Mouse (Mus musculus) neural tube, embryonic 13.5 days (tissue): ENCODE measurements around the gene Cdh16. TPM values are rescaled to one million over a fixed set of nuclear protein-coding genes. Genes with fewer than 3 reads are reported as not detected.

Experiments
- ATAC-seq: fragments of 200-750 bp; cut with Nextera tagmentation; 2 replicates; pipeline ENCODE4 v1.8.0; 2017; ENCODE audit warnings: low read depth, mild to moderate bottlenecking, moderate TSS enrichment, moderate library complexity
- H3K27ac ChIP-seq: fragments of 300-500 bp; sonication (generic); replicated peaks from 2 replicates; pipeline ENCODE4 v1.5.1; 2015; ENCODE audit warnings: moderate library complexity, mild to moderate bottlenecking, inconsistent platforms
- H3K27me3 ChIP-seq: fragments of 300-500 bp; sonication (generic); 2 replicates; pipeline ENCODE4 v1.6.1; 2015; ENCODE audit warnings: mild to moderate bottlenecking, inconsistent platforms
- H3K36me3 ChIP-seq: fragments of 300-500 bp; sonication (generic); 2 replicates; pipeline ENCODE4 v1.6.1; 2015; ENCODE audit warnings: mild to moderate bottlenecking, inconsistent platforms
- H3K4me1 ChIP-seq: fragments of 300-500 bp; sonication (generic); replicated peaks from 2 replicates; pipeline ENCODE4 v1.6.1; 2015; ENCODE audit warnings: inconsistent platforms
- H3K4me2 ChIP-seq: fragments of 300-500 bp; sonication (generic); 2 replicates; pipeline ENCODE4 v1.6.1; 2015; ENCODE audit warnings: inconsistent platforms, mild to moderate bottlenecking, moderate library complexity
- H3K4me3 ChIP-seq: fragments of 300-500 bp; sonication (generic); 2 replicates; pipeline ENCODE4 v1.5.1; 2015; ENCODE audit warnings: mild to moderate bottlenecking, inconsistent platforms
- H3K9ac ChIP-seq: fragments of 300-500 bp; sonication (generic); 2 replicates; pipeline ENCODE4 v1.6.1; 2015; ENCODE audit warnings: moderate library complexity, mild to moderate bottlenecking, inconsistent platforms
- H3K9me3 ChIP-seq: fragments of 300-500 bp; sonication (generic); 2 replicates; pipeline ENCODE4 v1.6.1; 2016; ENCODE audit warnings: inconsistent platforms
- WGBS: fragments of 180-500 bp; shearing (Covaris S2); methylation state at CpG from one replicate; pipeline ENCODE4 v1.1.7; 2015; 5-methylcytosine and 5-hydroxymethylcytosine counted together
- polyA plus RNA-seq: library from polyadenylated mRNA; unstranded; fragments of >200 nt; fragmentation: Nextera tagmentation; extraction: Ambion mirVana; gene quantifications from 2 replicates; pipeline ENCODE4 v1.2.1, GENCODE M21; 2015

Gene Cdh16
- polyA plus RNA-seq, 1 experiment from 2014 or later: 0.45 TPM

DNA sequence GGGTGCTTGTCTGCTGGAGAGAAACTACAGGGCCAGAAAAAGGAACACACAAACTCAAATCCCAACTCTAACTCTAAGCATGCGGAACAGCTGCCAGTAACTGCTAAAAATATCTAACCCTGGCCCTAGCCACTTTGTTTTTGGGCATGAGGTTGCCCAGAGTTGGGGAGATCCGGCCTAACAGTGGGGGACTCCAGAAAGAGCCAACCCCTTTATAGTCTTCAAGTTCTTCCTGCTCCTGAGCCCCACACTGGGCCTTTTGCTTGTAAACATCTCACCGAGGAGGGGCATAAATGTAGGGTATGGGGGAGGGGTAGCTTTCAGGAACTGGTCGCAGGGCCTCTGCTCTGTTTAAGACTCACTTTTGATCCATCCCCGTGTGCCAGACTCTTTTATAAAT is 7.8 kb upstream of the Cdh16 start:
- H3K36me3 ChIP-seq: peaks cover 14% of the 10 kb centered on the region
- WGBS: 25% methylated on average over 5 of the region's 5 CpGs
- H3K4me1 ChIP-seq: peaks cover 15% of the 10 kb centered on the region
- no peak overlapping the region for H3K4me2 ChIP-seq
- peak; percentile 13; the same call in 1 of the 2 replicates for ATAC-seq
- H3K27me3 ChIP-seq: peaks cover 35% of the 10 kb centered on the region
- no peak overlapping the region for H3K9ac ChIP-seq
- no peak overlapping the region for H3K27ac ChIP-seq
- H3K9me3 ChIP-seq: no peaks in the 10 kb centered on the region
- H3K4me3 ChIP-seq: no peak overlapping the region

DNA sequence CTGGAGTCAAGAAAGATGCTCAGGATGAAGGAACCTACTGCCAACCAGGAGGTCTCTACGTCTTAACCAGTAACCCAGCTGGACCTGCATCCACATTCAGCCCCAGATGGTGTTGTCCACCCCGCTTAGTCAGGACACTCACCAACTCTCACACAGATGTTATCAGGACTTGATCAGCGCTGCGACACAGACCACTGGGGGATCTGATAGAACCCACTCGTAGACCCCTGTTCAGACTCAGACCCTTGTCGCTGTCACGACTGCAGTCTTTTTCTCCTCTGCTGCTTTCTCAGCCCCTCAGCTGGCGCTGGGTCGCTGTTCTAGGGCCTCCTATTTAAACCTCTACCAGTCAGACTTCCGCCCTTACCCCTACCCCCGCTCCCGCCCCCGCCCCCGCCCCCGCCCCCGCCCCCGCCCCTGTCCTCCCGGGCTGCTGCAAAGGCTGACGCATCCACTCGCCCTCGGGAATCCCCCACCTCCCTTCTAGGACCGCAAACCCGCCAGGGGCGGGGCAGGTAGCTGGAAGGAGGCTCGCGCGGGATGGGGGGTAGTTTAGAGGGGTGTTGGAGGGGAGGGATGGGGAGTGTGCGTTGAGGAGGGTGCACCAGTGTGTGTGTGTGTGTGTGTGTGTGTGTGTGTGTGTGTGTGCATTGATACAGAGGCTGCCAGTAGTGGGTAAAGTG is 6.9 kb upstream of the Cdh16 start, which contains the start of gene Rrad:
Gene Rrad, minus strand, starts transcription at position 347 of the 683 bp plus-strand sequence.
- peak; percentile 71 for ATAC-seq

DNA sequence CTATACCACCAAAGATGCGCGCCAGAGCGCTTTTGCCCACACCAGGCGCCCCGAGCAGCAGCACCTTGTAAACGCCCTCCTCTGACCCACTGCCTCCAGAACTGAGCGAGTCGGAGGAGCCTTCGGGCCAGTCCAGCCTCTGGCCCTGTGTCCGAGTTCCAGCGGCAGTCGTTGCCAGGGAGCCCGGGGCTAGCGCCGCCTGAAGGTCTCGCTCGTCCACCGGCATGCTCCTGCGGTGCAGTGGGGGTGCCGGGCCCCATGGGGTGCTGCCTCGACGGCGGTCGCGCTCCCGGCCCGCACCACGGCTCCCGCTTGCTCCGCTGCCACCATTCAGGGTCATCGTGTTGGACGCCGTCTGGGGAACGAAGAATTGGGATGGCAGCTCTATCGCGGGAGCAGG is 6.4 kb upstream of the Cdh16 start:
- Histone ChIP-seq H3K4me3 (peak overlapping the region; percentile 34), H3K27me3 (peaks cover 35% of the 10 kb centered on the region), H3K9me3 (no peaks in the 10 kb centered on the region), H3K9ac (peak overlapping the region; percentile 63), H3K4me2 (peak overlapping the region; percentile 62), H3K27ac (no peak overlapping the region), H3K36me3 (peaks cover 7% of the 10 kb centered on the region), H3K4me1 (peaks cover 15% of the 10 kb centered on the region)
- no peak for ATAC-seq
- 1% methylated on average over 35 of the region's 36 CpGs for WGBS

More for the DNA sequence above, 6.9 kb upstream of the Cdh16 start, which contains the start of gene Rrad:
- H3K36me3 ChIP-seq: peaks cover 12% of the 10 kb centered on the region
- peak within 1 kb of the TSS; percentile 62 for H3K4me2 ChIP-seq
- WGBS: under 1% methylated on average over 27 of the region's 28 CpGs
- H3K27me3 ChIP-seq: peaks cover 35% of the 10 kb centered on the region
- H3K4me3 ChIP-seq: peak within 1 kb of the TSS; percentile 34
- no peak within 1 kb of the TSS for H3K27ac ChIP-seq
- H3K9ac ChIP-seq: peak within 1 kb of the TSS; percentile 63
- no peaks in the 10 kb centered on the region for H3K9me3 ChIP-seq
- peaks cover 15% of the 10 kb centered on the region for H3K4me1 ChIP-seq

DNA sequence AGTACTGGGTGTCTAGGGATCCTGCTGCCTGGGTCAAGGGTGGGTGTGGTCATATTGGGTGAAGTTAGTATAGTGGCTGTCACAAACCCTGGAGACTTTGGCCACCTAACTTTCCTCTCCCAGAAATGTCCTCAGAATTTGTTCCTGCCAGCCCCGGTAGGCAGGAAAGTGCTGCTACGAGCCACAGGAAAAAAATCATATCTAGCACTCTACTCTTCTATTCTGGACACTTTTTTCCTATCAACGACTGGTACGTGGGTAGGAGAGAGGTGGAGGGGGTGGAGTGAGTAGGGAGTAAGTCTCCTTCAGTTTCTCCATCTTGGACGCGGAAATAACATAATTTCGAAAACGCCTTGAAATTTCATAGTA is 5.9 kb upstream of the Cdh16 start:
- no peak overlapping the region for H3K27ac ChIP-seq
- 0 out of 2 replicates have a peak, but pooled peaks cover 2% of the 10 kb centered on the region for H3K36me3 ChIP-seq
- H3K4me1 ChIP-seq: peaks cover 15% of the 10 kb centered on the region
- ATAC-seq: no peak
- peaks cover 35% of the 10 kb centered on the region for H3K27me3 ChIP-seq
- no peaks in the 10 kb centered on the region for H3K9me3 ChIP-seq
- WGBS: 39% methylated on average over 8 of the region's 8 CpGs
- H3K4me3 ChIP-seq: peak overlapping the region; percentile 34
- H3K9ac ChIP-seq: no peak overlapping the region
- peak overlapping the region; percentile 62 for H3K4me2 ChIP-seq

DNA sequence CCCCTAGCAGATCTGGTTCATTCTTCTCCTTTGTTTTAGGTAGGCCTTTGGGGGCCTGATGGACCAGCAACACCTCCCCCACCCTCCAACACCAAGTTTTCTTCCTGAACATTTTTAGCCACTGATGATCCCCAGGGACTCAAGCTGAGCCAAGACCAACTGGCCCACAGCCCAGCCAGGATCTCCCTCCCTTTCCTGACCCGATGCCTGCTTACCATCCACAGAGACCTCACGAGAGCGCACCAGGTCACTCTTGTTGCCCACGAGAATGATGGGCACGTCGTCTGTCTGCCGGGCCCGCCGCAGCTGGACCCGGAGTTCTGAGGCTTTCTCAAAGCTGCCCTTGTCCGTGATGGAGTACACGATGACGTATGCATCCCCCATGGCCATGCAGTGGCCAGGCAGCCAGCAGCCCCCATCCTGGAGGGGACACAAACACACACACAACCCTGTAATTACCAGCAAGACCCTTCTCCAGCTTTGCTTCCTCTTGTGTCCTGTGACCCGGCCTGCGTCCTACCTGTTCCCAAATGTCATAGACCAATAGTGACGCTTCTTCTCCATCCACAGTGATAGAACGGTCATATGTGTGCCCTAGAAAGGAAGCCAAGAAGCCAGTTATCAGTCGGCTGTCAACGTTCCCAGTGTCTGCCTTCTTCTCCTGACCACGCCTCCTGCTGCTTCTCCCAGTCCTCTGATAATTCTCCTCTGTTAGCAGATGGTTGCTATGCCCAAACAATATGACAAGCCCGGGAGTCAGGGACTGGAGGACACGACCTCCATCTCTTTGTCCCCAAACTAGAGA is 5.3 kb upstream of the Cdh16 start:
- no peak for ATAC-seq
- no peaks in the 10 kb centered on the region for H3K9me3 ChIP-seq
- no peaks in the 10 kb centered on the region for H3K36me3 ChIP-seq
- no peak overlapping the region for H3K4me3 ChIP-seq
- no peak overlapping the region for H3K27ac ChIP-seq
- peaks cover 15% of the 10 kb centered on the region for H3K4me1 ChIP-seq
- peaks cover 35% of the 10 kb centered on the region for H3K27me3 ChIP-seq
- 74% methylated on average over 22 of the region's 22 CpGs for WGBS
- H3K9ac ChIP-seq: no peak overlapping the region
- no peak overlapping the region; the same call in 1 of the 2 replicates for H3K4me2 ChIP-seq

DNA sequence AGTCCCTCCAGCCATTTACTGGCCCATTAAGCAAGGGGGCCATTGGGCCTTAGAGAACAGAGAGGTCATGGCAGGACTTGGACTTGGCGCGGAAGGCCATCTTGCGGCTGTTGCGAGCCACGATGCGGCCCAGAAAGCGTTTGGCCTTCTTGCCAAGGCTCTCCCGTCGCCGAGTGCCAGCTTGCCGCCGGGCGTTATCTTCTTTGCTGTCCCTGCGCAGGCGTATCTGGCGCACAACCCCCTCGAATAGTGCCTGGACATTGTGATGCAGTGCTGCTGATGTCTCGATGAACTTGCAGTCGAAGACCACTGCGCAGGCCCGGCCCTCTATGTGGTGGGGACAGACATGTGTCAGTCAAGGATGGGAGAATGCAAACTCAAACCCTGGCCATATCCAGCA is 4.2 kb upstream of the Cdh16 start:
- WGBS: 95% methylated on average over 21 of the region's 21 CpGs
- Histone ChIP-seq H3K4me3 (no peak overlapping the region), H3K9ac (no peak overlapping the region), H3K9me3 (no peaks in the 10 kb centered on the region), H3K4me2 (no peak overlapping the region), H3K4me1 (peaks cover 15% of the 10 kb centered on the region), H3K27ac (no peak overlapping the region), H3K36me3 (no peaks in the 10 kb centered on the region), H3K27me3 (peaks cover 35% of the 10 kb centered on the region)
- no peak for ATAC-seq

DNA sequence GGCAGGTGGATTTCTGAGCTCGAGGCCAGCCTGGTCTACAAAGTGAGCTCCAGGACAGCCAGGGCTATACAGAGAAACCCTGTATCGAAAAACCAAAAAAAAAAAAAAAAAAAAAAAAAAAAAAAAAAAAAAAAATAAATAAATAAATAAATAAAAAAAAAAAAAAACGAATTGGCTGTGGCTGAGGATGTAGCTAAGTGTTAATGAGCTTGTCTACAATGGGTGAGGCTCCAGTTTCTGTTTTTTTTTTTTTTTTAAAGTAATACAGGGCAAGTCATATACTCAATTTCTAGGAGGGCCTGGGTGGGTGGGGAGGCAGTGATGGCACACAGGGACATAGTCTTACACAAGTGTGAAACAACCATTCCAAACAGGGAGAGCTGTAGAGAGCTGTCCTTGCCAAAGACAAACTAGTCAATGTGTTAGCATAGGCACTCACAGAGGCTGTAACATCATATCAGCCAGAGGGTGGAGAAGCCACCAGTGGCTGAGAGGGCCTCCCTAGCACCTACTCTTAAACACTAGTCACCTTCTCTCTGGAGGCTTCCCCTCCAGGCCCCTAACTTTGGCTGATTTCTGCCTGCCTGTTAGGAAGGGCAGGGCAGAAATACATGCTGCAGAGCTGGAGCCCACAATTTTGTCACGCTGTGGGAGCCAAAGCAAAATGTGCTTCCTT is 3.0 kb upstream of the Cdh16 start:
- no peaks in the 10 kb centered on the region for H3K36me3 ChIP-seq
- H3K27me3 ChIP-seq: peaks cover 34% of the 10 kb centered on the region
- peaks cover 15% of the 10 kb centered on the region for H3K4me1 ChIP-seq
- H3K9me3 ChIP-seq: no peaks in the 10 kb centered on the region
- no peak overlapping the region for H3K4me2 ChIP-seq
- no peak overlapping the region for H3K27ac ChIP-seq
- H3K9ac ChIP-seq: no peak overlapping the region
- ATAC-seq: no peak
- WGBS: 63% methylated on average over 4 of the region's 4 CpGs
- no peak overlapping the region for H3K4me3 ChIP-seq

DNA sequence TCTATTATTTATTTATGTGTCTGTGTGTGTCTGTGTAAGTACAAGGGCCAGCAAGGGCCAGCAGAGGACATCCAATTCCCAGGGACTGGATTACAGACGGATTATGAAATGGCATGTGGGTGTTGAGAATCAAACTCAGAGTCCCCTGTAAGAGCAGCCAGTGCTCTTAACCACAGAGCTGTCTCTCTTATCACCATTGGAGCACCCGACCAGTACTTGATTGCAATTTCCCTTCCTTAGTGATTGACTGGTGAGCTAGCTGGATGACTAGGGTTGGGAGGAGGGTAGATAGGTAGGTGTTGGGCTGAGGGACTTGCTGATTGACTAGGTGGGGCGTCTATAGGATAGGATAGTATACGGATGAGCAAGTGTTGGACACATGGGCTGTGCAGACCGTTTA is 3.4 kb downstream of the Cdh16 start:
- H3K4me2 ChIP-seq: no peak overlapping the region
- WGBS: 80% methylated on average over 5 of the region's 5 CpGs

DNA sequence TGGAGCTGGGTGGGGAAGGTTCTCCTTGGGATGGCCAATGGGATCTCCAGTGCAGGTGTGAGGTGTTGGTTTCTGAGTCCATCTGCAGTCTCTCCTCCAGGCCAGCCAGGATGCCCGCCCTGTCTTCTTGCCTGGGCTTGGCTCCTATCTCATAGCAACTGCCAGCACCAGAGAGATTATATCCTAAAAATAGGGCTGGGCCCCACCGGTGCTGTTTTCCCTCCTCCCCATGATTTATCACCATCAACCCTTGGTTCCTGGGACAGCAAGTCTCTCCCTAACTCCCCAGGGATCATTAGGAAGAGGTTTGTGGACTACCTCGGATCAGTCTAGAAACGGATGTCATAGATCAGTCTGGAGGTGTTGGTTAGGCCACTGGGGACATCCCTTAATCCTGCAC is 11.1 kb downstream of the Cdh16 start:
- H3K4me2 ChIP-seq: no peak overlapping the region

More for the DNA sequence above, 3.4 kb downstream of the Cdh16 start:
- Histone ChIP-seq H3K27me3 (no peaks in the 10 kb centered on the region), H3K4me3 (no peak overlapping the region), H3K27ac (no peak overlapping the region), H3K36me3 (no peaks in the 10 kb centered on the region), H3K4me1 (no peaks in the 10 kb centered on the region), H3K9ac (no peak overlapping the region), H3K9me3 (no peaks in the 10 kb centered on the region)
- ATAC-seq: no peak

DNA sequence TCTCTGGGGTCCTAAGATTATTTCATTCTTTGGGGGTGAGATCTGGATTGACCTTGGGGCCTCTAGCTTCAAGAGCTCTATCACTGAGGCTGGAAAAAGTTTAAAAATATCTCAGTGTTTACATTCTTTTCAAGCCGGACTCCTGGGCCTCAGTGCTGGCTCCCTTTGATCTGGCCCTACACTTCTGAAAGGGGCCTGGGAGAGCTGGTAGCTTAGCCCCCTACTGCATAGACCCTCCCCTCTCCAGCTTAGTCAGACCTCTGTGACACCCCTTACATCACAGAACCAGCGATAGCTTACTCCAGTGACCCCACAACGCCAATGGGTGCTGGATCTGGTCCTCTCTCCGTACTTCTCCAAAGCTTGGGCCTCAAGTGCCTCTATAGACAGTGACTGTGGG is 12.6 kb downstream of the Cdh16 start:
- ATAC-seq: no peak
- Histone ChIP-seq H3K36me3 (no peaks in the 10 kb centered on the region), H3K27ac (no peak overlapping the region), H3K9ac (no peak overlapping the region), H3K4me3 (no peak overlapping the region), H3K4me1 (no peaks in the 10 kb centered on the region), H3K4me2 (no peak overlapping the region), H3K9me3 (no peaks in the 10 kb centered on the region), H3K27me3 (no peaks in the 10 kb centered on the region)
- 72% methylated on average over 4 of the region's 4 CpGs for WGBS

More for the DNA sequence above, 11.1 kb downstream of the Cdh16 start:
- Histone ChIP-seq H3K9ac (no peak overlapping the region), H3K4me1 (no peaks in the 10 kb centered on the region), H3K27me3 (no peaks in the 10 kb centered on the region), H3K4me3 (no peak overlapping the region), H3K9me3 (no peaks in the 10 kb centered on the region), H3K36me3 (no peaks in the 10 kb centered on the region), H3K27ac (no peak overlapping the region)
- ATAC-seq: no peak
- 73% methylated on average over 4 of the region's 4 CpGs for WGBS

DNA sequence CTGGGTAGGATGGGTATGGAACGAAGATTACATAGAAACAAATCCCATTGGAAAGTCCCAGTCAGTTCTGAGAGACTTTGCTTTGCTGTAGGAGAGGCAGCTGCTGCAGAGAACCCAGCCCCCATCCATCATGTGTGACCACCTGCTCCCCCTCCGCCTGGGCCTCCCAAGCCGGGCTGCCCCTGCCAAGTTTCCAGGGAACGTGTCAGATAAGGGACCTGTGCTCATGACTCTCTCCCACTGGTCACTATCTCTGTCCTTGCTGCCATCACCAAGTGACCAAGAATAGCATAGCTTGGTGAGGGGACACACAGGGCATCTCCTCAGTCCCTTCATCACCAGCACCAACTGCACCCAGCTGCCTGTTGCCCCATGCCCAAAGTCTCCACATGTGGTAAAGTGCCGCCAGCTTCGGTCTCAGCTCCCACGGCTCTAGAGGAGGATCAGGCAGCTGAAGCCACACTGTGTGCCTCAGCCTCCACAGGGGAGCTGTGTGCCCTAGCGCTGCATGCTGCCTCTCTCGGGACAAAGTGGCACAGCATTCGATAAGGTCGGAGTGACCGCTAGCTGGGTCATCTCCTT is 13.9 kb downstream of the Cdh16 start:
- Histone ChIP-seq H3K9me3 (no peaks in the 10 kb centered on the region), H3K27me3 (no peaks in the 10 kb centered on the region), H3K27ac (no peak overlapping the region), H3K36me3 (no peaks in the 10 kb centered on the region), H3K4me2 (no peak overlapping the region), H3K9ac (no peak overlapping the region), H3K4me1 (no peaks in the 10 kb centered on the region), H3K4me3 (no peak overlapping the region)
- WGBS: 72% methylated on average over 12 of the region's 12 CpGs
- no peak for ATAC-seq

DNA sequence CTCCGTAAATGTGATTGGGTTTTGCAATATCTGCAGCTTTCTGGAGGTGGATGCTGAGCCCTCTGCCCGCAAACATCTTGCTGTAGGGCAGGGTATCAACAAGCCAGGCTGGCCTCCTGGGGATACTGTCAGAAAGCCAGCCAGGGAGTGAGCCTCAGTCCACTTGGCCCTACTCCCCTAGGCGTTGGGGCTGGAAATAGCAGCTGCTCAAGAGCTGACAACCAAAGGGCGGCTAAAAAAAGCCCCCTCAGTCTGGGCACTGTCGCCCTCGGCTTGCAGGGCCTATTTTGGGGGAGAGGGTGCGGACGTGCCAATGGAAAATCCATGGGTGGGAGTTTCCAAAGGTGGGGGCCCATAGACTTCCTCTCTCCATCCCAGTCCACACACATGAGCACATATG is 15.0 kb downstream of the Cdh16 start:
- no peaks in the 10 kb centered on the region for H3K9me3 ChIP-seq
- 71% methylated on average over 8 of the region's 8 CpGs for WGBS
- H3K9ac ChIP-seq: no peak overlapping the region
- no peak overlapping the region for H3K27ac ChIP-seq
- H3K27me3 ChIP-seq: no peaks in the 10 kb centered on the region
- H3K36me3 ChIP-seq: no peaks in the 10 kb centered on the region
- no peak overlapping the region for H3K4me2 ChIP-seq
- no peak for ATAC-seq
- H3K4me1 ChIP-seq: no peaks in the 10 kb centered on the region
- no peak overlapping the region for H3K4me3 ChIP-seq
